Mouse (Mus musculus): ENCODE data around the gene Ebf3. TPM values are rescaled to one million over a fixed set of nuclear protein-coding genes. Genes with fewer than 3 reads are reported as not detected.

Ebf3 gene
- total and polyA plus RNA-seq, 3 experiments: 5.0 to 7.5 (median 6.1) TPM

DNA sequence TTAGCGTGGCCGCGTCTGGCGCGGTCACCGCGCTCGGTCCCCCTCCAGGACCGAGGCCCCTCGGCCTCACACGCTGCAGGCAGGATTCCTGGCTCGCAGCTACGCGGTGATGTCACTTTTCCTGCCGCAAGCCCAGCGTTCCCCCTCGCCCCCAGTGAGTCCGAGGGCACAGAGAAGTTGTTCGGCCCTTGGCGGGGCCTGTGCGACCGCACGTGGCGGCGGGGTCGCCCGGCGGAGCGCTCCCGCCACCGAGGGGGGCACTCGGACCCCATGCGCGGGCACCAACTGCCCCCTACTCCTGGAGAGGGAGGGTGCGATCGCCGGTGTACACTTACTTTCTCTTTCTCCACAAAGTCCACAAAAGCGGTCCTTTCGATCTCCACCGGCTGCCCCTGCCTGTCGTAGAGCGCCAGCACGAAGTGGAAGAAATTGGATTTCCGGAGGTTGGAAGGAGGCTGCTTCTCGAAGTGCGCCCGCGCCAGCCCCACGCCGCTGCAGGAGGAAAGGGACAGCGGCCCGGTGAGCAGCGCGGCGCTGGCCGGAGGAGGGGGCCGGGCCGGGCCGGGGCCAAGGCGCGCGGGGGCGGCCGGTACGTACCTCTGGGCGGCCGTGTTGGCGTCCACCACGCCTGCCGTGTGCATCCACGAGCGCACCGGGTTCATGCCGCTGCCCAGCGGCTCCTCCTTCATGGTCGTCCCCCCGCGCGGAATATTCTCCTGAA, 902 bp downstream of the Ebf3 start:
- intact Hi-C loops (cut with DNase I): loop anchor here (5.0 to 10.0 kb wide), 2 partner anchors 461 to 1019 kb away; no protein-coding TSS in a partner anchor
- Histone ChIP-seq H3K36me3 (ENCODE audit: control insufficient read depth, insufficient read depth, low read length) (no peaks in the 10 kb centered on the region), H3K4me3 (peak overlapping the region; percentile 81), H3K4me1 (ENCODE audit: control insufficient read depth, insufficient read depth, low read length) (peaks cover 1% of the 10 kb centered on the region), H3K27me3 (ENCODE audit: control insufficient read depth, insufficient read depth, low read length) (peaks cover 7% of the 10 kb centered on the region), H3K27ac (peak overlapping the region; percentile 92), H3K79me2 (replicated peaks; ENCODE audit: control insufficient read depth, insufficient read depth, low read length) (no peaks in the 10 kb centered on the region), H3K9ac (ENCODE audit: low read depth, low read length) (peak overlapping the region; percentile 87)
- WGBS: under 1% methylated on average over 77 of the region's 79 CpGs
- DNase-seq: peak; percentile 71 to 76
- TF ChIP-seq CTCF (IDR thresholded peaks at IDR 0.05): no peak
- TF ChIP-seq EP300 (IDR thresholded peaks at IDR 0.05; ENCODE audit: insufficient read depth, low read depth, low read length): no peak
- TF ChIP-seq POLR2A (IDR thresholded peaks at IDR 0.05; ENCODE audit: insufficient read depth, low read depth, low read length): no peak

DNA sequence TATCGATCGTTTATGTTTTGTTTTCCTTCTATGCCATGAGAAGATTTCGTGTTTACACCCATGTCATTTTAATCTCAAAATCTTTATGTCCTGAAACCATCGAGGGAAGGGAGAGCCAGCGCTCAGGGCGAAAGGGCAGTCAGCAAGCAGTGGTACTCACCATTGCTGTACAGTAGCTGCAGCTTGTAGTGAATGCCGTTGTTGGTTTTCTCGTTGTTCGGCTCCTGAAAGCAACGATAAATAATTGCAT, 1.4 kb downstream of the Ebf3 start:
- H3K27ac ChIP-seq: peak overlapping the region; percentile 92
- peaks cover 1% of the 10 kb centered on the region for H3K4me1 ChIP-seq (ENCODE audit: control insufficient read depth, insufficient read depth, low read length)
- peak overlapping the region; percentile 87 for H3K9ac ChIP-seq (ENCODE audit: low read depth, low read length)
- peak overlapping the region; percentile 81 for H3K4me3 ChIP-seq
- no peaks in the 10 kb centered on the region for H3K36me3 ChIP-seq (ENCODE audit: control insufficient read depth, insufficient read depth, low read length)
- intact Hi-C loops (cut with DNase I): loop anchor here (5.0 to 10.0 kb wide), 2 partner anchors 461 to 1018 kb away; no protein-coding TSS in a partner anchor
- no peaks in the 10 kb centered on the region for H3K79me2 ChIP-seq (replicated peaks; ENCODE audit: control insufficient read depth, insufficient read depth, low read length)
- 2% methylated on average over 10 of the region's 10 CpGs for WGBS
- TF ChIP-seq EP300 (IDR thresholded peaks at IDR 0.05; ENCODE audit: insufficient read depth, low read depth, low read length) (no peak), CTCF (IDR thresholded peaks at IDR 0.05) (no peak), POLR2A (IDR thresholded peaks at IDR 0.05; ENCODE audit: insufficient read depth, low read depth, low read length) (no peak)
- H3K27me3 ChIP-seq (ENCODE audit: control insufficient read depth, insufficient read depth, low read length): peaks cover 7% of the 10 kb centered on the region
- DNase-seq: no peak

DNA sequence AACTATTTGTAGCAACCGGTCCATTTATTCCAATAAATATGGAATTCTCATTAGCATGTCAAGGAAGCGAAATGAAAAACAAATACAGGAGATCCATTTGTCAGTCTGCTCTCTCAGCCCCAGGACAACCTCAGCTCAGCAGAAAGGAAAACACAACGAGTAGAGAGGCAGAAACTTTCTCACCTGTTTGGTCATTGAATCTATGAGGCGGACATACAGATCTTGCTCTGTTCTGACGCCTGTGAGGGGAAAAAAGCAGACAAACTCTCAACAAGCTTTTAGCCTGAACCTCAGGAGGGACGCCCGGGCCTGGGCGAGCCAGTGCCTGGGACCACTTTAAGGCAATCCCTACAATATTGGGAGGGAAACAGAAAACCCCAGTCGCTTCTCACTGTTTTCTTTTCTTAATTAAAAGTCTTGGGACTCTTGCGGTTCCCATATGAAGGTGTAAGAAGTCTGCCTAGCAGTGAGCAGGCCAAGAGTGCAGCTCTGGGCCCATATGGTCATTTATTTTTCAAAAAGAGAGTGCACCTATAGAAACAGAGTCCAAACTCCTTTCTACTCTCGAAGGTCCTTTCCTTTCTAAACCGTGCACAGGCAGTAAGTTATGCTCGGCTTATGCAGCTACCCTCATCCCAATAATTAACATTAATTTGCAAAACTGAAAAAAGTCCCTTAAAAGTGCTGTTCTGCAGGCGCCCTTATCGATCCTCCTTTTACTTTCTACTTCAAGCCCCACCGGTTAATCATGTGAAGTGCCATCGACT, 1.9 kb downstream of the Ebf3 start:
- Histone ChIP-seq H3K4me1 (ENCODE audit: control insufficient read depth, insufficient read depth, low read length) (peaks cover 1% of the 10 kb centered on the region; the same call in 1 of the 2 replicates), H3K36me3 (ENCODE audit: control insufficient read depth, insufficient read depth, low read length) (peaks cover 2% of the 10 kb centered on the region; the same call in 1 of the 2 replicates), H3K27ac (peak overlapping the region; percentile 92), H3K9ac (ENCODE audit: low read depth, low read length) (peak overlapping the region; percentile 87; the same call in 1 of the 2 replicates), H3K79me2 (replicated peaks; ENCODE audit: control insufficient read depth, insufficient read depth, low read length) (no peaks in the 10 kb centered on the region), H3K27me3 (ENCODE audit: control insufficient read depth, insufficient read depth, low read length) (peaks cover 7% of the 10 kb centered on the region), H3K4me3 (peak overlapping the region; percentile 81)
- WGBS: 15% methylated on average over 17 of the region's 17 CpGs
- DNase-seq: peak in 1 of 2 experiments; percentile 35
- intact Hi-C loops (cut with DNase I): loop anchor here (5.0 to 10.0 kb wide), 2 partner anchors 460 to 1018 kb away; no protein-coding TSS in a partner anchor
- no peak for TF ChIP-seq CTCF (IDR thresholded peaks at IDR 0.05)
- no peak for TF ChIP-seq EP300 (IDR thresholded peaks at IDR 0.05; ENCODE audit: insufficient read depth, low read depth, low read length)
- peak; percentile 33; the same call in 1 of the 2 replicates for TF ChIP-seq POLR2A (IDR thresholded peaks at IDR 0.05; ENCODE audit: insufficient read depth, low read depth, low read length)

DNA sequence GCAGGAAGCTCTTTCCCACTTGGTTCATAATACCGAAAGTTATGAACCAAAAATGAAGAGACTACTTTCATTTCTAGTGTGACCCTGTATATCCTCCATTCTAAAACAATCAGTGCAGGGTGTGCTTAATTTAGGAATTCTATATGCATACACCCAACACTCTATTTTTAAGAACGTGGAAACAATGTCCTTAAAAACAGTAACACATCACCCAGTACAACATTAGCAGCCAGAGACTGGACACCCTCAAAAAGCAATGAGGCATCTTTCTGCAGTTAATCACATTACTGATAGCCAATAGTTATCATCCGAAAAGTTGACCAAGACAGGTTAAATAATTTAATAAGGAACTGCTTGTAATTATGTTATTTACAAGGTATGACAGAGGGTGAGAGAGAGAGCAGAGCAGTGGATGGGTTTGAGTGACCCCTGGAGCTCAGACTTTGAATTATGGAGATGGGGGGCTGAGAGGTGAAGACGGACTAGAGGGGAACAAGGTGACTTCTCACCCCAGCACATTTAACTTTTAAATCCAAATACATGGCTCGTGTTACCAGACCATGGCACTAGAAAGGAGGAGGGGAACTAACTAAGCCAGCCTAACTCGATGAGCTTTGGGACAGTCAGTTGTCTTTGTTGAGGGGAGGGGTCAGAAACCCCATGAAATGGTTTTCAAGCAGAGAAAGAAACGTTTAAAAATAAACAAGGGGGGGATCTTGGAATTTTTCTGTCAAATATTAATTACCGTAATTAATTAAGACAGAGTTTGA, 2.7 kb downstream of the Ebf3 start:
- DNase-seq: peak in 1 of 2 experiments; percentile 24
- TF ChIP-seq POLR2A (IDR thresholded peaks at IDR 0.05; ENCODE audit: insufficient read depth, low read depth, low read length): no peak
- no peak for TF ChIP-seq CTCF (IDR thresholded peaks at IDR 0.05)
- TF ChIP-seq EP300 (IDR thresholded peaks at IDR 0.05; ENCODE audit: insufficient read depth, low read depth, low read length): no peak
- Histone ChIP-seq H3K79me2 (replicated peaks; ENCODE audit: control insufficient read depth, insufficient read depth, low read length) (no peaks in the 10 kb centered on the region), H3K4me1 (ENCODE audit: control insufficient read depth, insufficient read depth, low read length) (no peaks in the 10 kb centered on the region), H3K27me3 (ENCODE audit: control insufficient read depth, insufficient read depth, low read length) (peaks cover 7% of the 10 kb centered on the region), H3K4me3 (peak overlapping the region; percentile 81), H3K36me3 (ENCODE audit: control insufficient read depth, insufficient read depth, low read length) (peaks cover 2% of the 10 kb centered on the region; the same call in 1 of the 2 replicates), H3K9ac (ENCODE audit: low read depth, low read length) (peak overlapping the region; percentile 50), H3K27ac (peak overlapping the region; percentile 92)
- WGBS: 13% methylated on average over 8 of the region's 8 CpGs
- intact Hi-C loops (cut with DNase I): loop anchor here (5.0 to 10.0 kb wide), 2 partner anchors 459 to 1017 kb away; no protein-coding TSS in a partner anchor

DNA sequence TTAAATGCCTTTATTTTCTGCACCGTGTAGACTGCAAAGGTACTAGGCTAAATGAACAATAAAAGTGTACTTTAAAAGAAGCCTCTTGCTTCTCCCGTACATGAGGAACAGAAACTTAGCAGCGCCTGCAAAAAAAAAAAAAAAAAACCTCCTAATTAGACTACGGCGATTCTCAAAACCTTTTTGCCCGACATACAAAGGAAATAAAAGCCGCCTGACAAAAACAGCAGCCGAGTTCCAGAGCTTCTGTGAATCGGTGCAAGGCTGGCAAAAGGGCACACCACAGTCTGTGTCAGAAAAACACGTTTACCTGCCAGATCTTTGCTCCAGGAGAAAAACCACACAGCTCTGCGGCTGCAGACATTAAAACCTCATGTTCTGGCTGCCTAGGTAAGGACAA, 3.4 kb downstream of the Ebf3 start:
- whole genome bisulfite sequencing: 11% methylated on average over 11 of the region's 11 CpGs

More for the DNA sequence above, 3.4 kb downstream of the Ebf3 start:
- intact Hi-C loops (cut with DNase I): loop anchor here (1.0 to 10.0 kb wide), 3 partner anchors 11 to 1016 kb away; no protein-coding TSS in a partner anchor
- peak overlapping the region; percentile 78 for H3K9ac ChIP-seq (ENCODE audit: low read depth, low read length)
- H3K79me2 ChIP-seq (replicated peaks; ENCODE audit: control insufficient read depth, insufficient read depth, low read length): no peaks in the 10 kb centered on the region
- TF ChIP-seq EP300 (IDR thresholded peaks at IDR 0.05; ENCODE audit: insufficient read depth, low read depth, low read length) (no peak), POLR2A (IDR thresholded peaks at IDR 0.05; ENCODE audit: insufficient read depth, low read depth, low read length) (no peak), CTCF (IDR thresholded peaks at IDR 0.05) (no peak)
- peak overlapping the region; percentile 81 for H3K4me3 ChIP-seq
- peak overlapping the region; percentile 92 for H3K27ac ChIP-seq
- peaks cover 2% of the 10 kb centered on the region; the same call in 1 of the 2 replicates for H3K36me3 ChIP-seq (ENCODE audit: control insufficient read depth, insufficient read depth, low read length)
- H3K4me1 ChIP-seq (ENCODE audit: control insufficient read depth, insufficient read depth, low read length): no peaks in the 10 kb centered on the region
- DNase-seq: peak in 1 of 2 experiments; percentile 40
- H3K27me3 ChIP-seq (ENCODE audit: control insufficient read depth, insufficient read depth, low read length): peaks cover 7% of the 10 kb centered on the region

Data from heart, adult 2 months (tissue).